Mouse (Mus musculus): Measurements from ENCODE around the gene Rrm2.
"Not testable (repeated sequence)": the region's sequence is repeated elsewhere in the genome, so short reads cannot be mapped to it uniquely, and the experiment has no call there.

Rrm2 gene

DNA sequence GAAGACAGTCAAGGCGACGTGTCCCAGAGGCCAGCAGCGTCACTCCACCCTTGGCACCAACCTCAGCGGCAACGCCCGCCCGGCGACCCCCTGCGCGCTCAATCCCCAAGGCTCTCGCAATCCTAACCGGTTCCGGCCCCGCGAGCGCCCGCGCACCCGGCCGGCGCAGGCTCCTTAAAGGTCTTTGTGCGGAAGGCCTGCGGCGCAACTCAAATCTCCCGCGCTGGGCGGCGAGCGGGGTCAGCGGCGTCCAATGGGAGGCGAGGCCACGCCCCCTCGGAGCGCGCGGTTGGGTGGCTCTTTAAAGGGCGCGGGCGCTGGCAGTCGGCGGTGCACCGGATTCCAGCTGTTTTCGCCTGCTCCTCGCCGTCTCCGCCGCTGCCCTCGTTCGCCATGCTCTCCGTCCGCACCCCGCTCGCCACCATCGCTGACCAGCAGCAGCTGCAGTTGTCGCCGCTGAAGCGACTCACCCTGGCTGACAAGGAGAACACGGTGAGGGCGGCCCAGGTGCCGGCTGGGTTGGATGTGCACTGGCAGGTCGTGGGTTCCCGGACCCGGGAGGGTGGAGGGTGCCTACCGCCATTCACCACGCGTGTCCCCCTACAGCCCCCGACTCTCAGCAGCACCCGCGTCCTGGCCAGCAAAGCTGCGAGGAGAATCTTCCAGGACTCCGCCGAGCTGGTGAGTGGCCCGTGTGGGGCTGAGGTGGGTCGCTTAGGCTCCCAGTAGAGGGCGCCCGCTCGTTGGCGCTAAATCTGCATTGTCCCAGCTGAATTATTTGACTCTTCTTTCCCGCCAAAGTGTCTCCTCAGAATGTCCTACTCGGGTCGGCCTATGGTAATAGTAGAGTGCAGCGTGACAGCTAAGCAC is at the start of gene Rrm2:
Gene Rrm2, plus strand, starts transcription at position 288 of the 870 bp plus-strand sequence.
- peak; percentile 96 for DNase-seq (ENCODE audit: low read depth, low spot score)

DNA sequence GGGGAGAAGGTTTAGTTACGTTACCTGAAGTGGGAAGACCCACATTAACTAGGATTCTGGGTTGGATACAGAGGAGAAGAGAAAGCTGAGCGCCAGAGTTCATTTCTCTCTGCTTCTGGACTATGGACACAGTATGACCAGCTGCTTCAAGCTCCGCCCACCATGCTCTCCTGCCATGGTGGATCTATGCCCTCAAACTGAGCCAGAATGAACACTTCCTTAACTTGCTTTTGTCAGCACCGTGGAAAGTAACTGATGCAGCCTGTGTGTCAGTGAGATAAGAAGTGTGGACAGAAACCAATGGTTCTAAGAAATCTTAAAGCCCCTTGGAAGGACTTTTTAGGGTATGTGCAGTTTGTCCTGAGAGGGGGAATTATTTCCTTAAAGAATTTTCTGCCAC is 49.0 kb upstream of the Rrm2 start:
- no peak for DNase-seq (ENCODE audit: low read depth, low spot score)

DNA sequence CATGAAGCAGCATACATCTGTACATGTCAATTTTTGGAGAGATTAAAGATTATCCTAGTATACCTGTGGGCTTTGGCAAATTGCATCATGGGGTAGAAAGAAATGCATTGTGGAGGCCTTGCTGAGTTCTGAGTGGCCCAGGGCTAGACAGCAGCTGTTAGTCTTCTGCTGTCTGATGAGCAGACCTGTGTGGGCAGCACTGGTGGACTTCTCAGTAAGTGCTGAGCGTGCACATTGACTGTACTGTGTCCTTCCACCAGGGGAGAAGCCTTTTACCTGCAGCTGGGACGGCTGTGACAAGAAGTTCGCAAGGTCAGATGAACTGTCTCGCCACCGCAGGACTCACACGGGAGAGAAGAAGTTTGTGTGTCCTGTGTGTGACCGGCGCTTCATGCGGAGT is 48.1 kb upstream of the Rrm2 start:
- DNase-seq (ENCODE audit: low read depth, low spot score) = no peak

DNA sequence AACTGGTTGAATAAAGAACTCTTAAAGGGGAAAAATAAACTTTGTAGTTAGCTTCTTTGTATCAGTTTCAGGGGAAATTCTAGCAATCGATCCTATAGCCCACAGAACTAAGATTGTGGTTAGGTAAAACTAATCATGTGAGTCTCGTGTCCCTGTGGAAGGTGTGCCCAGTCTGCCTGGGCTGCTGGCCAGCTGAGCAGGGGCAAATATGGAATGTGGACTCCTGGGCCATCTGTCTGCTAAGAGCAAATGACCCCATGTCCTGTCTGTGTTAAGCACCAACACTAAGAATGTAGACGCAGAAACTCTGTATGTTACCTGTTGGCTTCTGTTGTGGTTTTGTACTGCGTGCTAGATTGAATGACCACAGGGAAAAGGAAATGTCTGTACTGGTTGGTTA is 46.9 kb upstream of the Rrm2 start:
- DNase-seq (ENCODE audit: low read depth, low spot score) = no peak

DNA sequence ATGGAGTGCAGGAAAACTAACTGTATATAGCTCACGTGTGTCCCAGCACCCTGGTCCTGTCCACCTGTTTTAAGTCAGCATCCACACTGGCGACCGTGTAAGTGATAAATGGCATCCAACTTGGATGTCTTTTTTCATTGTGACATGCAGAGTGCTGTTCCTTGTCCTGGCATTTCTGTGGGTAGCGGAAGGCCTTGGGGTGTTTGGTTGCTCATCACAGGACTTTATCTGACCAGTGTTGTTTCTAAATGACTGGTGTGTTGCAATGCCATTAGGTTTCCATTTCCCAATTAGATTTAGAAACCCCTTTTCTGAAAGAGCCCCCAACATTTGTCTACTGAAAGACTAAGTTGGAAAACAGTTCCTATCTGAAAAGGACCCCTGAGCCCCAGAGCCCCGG is 45.9 kb upstream of the Rrm2 start:
- DNase-seq (ENCODE audit: low read depth, low spot score) = no peak

DNA sequence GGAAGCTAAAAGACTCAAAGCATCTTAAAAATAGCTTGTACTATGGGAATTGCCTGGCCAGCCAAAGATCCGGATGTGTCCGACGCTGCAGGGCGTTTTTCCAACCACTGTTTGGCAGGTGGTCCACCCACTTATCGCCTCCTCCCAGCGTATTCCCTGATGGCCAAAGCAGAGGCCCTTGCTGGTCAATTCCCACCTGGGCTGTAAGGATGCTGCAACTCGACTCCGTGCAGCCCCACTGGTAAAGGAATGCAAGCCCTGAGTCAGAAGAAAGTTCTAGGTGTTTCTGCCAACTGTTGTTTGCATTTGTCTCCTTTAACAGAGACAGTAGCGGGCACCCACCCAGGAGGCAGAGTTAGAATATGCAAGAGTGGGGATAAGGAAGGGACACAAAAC is 27.9 kb upstream of the Rrm2 start:
- DNase-seq (ENCODE audit: low read depth, low spot score) = no peak

DNA sequence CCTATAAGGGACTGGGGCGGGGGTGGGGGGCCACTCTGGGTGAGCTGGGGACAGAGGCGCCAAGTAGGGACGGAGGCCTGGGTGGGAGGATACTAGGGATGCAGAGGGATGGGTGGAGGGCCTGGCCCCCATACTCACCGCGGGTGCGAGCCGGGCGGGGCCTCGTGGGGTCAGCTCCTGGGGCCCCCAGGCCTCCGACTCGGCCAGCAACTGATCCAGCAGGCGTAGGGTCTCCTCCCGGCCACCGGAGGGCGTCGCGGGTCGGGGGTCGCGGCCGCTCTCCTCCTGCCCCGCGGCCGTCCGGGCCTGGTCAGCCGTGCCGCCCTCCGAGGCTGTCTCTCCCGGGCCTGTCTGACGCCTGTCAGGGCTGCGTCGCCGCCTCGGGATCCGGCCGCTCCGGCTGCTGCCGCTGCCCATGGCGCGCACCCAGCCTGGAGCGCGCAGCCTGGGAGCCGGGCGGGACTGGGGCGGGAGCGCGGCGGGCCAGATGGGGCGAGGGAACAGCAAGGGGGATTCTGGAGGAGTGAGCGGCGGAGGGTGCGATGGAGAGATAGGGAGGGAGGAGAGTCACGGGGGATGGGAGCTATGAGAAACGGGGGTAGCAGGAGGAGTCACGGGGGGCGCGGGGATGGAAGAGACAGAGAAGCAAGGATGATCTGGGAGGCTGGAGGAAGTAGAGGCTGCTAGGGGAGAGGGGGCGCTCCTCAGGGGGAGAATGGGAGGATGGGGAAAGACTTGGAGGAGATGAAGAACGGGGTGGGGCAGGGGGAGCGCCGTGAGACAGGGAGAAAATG is 27.4 kb upstream of the Rrm2 start:
- no peak for DNase-seq (ENCODE audit: low read depth, low spot score)

DNA sequence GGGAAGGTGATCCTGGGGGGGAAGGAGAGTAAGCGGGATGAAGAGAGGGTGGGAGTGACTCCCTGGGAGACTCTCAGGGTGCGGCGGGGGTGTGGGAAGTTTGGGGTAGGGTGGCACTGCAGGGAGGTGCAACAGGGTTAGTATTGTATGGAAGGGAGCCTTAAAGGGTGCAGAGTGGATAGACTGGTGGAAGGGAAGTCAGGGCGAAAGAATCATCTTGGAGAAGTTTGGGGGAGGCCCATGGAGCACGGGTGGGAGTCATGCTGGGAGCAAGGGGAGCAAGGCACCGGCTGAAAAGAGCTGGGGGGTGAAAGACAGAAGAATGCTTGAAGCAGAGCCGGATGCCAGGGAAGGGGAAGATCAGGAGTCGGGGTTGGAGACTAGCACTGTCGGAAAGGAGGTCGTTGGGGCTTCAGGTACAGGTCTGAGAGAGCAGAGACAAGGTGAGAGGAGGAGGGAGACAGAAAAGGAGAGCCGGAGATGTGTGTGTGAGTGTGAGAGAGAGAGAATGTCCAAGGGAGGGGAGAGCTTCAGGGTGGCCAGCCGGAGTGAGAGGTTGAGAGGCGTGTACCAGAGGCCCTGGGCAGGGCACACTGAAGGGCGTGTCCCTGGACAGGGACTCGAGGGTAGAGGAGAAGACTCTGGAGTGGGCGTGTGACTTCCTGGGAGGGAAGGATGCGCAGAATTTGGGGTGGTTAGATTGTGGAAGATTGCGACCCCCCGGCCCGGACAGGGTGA is 26.6 kb upstream of the Rrm2 start, which contains the start of gene Cys1:
Gene Cys1, minus strand, starts transcription at position 528 of the 738 bp plus-strand sequence.
- DNase-seq (ENCODE audit: low read depth, low spot score) = no peak

DNA sequence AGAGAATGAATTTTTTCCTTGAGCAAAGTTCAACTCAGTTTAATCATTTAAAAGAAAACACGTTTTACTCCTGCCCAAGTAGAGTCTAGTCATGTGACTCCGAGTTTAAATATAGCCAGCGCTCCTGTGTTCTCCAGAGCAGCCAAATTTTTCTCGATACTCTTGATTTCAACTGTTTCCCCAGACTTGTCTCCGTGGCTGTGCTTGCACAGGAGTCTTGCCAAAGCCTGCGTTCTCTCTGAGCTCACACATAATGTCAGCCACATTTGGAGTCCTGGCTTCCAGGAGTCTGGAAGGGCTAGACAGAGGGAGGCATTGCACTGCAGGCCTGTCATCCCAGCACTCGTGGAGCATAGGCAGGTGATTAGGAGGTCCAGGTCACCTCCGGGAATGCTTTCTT is 25.5 kb upstream of the Rrm2 start:
- DNase-seq (ENCODE audit: low read depth, low spot score) = no peak

DNA sequence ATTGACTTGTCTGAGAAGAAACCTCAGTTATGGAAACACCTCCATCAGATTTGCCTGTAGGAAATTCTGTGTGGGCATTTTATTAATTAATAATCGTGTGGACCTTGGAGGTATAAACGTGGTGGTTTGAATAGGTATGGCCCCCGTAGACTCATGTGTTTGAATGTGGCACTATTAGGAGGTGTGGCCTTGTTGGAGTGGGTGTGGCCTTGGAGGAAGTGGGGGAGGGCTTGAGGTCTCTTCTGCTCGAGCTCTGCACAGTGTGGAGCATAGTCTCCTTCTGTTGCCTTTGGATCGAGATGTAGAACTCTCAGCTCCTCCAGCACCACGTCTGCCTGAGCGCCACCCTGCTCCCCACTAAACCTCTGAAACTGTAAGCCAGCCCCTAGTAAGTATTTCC is 24.6 kb upstream of the Rrm2 start:
- no peak for DNase-seq (ENCODE audit: low read depth, low spot score)

DNA sequence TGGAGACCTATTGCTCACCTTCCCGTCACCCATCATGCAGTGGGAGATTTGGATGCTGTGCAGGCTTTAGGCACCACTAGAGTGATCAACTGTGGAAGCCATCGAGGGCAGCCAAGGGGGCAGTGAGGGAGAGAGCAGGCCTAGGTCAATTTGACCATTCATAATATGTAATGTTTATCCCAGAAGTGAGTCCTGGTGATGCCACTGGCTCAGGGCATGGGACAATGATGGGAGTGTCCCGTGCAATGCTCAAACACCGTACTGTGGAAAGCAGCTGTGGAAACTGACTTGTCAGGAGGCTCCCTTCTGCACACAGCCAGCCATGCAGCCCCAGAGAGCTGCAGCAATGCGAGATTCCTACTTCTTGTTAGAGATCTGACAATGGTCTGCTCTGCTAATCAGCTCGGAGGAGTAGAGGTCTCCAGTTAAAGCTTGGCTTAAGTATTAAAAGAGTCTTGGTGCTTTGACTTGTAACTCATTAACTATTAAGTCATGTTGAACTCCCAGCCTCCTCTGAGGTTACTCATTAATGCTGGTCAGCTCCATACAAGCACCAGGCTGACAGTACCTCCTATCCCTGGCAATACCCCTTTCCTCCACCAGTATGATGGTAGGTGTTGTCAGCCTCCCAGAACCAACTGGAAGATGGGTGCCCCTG is 21.9 kb upstream of the Rrm2 start:
- DNase-seq (ENCODE audit: low read depth, low spot score) = no peak

DNA sequence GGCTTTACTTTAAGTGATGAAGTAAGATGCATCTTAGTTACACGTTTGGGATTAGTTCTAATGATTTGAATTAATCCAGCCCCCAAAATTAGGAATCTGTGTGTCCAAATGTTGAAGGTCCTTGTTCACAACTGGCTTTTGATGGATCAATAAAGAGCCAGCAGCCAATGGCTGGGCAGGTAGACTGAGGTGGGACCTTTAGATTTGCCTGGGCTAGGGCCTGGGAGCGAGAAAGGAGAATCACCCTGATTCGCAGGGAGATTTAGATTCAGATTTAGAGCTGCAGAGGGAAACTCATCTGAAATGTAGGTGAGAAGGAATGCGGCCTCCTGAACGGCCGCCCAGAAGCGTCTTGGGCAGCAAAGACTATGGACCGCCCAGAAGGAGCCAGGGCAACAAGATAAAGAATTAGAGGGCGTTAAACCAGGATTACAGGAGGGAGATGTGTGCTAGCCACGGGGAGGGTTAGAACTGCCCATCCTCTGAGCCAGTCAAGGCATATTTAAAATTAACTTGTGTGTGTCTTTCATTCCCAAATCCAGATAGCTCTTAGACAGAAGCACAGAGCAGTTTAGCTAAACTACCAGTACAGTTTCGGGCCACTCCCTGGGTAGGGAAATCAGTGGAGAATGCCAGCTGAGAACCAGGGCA is 21.2 kb upstream of the Rrm2 start:
- DNase-seq (ENCODE audit: low read depth, low spot score) = no peak

DNA sequence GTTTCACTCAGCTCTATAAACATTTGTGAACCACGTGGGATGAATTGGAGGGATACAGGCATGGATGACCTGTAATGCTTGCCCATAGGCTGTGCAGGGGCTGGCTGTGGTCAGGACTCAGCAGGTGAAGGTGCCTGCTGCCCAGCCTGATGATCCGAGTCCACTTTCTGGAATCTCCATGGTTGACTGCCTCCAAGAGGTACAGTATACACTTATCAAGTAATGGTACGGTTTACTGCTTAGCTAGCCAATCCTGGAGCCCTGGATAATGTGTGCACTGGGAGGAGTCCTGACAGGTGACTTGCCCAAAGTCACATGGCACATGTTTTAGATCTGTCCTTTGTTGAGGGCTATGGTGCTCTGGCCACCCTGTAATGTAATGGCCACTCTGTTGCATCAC is 17.7 kb upstream of the Rrm2 start:
- DNase-seq (ENCODE audit: low read depth, low spot score) = no peak

DNA sequence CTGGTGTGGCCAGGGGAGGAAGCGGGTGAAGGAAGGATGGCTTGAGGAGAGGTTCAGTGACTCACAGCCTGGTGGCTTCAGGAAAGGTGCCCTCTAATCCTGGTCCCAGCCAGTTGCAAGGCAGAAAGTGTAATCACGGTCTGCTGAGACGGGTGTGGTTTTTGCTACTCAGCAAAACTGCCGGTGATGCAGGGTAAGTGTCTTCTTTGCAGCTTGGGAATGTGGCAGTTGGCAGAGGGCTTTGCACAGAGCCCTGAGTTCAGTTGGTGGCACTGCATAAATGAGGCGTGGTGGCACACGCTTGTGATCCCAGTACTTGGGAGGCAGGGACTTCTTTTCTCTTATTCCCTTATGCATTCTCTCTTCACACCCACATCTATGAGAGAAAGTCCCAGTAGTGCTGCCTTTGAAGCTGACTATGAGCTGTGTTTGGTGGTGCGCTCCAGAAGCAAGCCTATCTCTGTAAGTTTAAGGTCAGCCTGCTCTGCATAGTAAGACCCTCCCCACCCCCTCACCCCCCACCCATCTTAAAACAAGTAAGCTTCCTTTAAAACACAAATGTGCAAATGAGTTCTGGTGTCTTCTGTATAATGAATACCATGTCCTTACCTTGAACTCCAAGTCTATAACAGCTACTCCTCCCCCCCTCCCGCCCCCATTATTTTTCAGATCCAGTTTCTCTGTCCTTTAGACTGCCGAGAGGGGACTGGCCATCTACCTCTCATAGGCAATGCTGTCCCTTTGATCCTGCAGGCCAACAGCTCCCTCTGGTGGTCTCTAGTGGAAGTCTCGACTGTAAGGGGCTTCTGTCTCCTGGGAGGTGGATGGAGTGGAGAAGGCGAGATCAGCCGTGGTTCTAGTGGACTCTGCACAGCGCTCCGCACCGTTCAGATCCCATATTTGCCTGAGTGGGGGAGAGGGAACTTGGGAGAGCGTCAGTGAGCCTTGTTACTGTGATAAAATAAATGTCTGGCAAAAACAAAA is 11.2 kb upstream of the Rrm2 start:
- DNase-seq (ENCODE audit: low read depth, low spot score) = peak; percentile 86

DNA sequence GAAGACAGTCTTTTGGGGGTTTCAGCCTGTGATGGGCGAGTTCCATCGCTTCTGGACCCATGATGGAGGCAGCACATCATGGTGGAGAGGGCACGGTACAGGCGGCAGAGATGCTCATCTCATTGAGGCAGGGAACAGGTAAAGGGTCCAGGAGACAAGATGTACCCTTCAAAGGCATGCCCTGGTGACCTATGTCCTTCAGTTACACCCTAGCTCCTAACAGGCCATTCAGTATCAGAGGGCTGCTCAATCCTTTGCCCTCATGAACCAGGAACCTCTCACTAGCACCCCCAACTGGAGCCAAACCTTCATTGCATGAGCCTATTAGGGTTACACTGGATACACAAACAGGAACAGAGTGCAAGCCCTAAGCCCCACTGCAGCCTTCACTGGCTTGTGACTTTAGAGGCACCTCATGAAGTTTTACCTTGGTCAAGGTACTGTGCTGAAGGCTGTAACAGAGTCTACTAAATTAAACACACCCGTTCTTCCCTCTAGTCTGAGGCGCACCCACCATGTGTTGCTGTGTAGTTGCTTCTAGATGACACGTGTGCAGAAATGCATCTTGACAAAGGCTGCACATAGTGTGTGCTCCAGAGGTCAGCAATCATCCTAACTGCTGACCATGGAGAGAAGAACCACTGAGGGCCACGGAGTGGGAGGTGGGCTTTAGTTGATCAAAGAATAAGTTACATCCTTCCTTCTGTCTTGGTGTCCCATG is 10.4 kb upstream of the Rrm2 start:
- no peak for DNase-seq (ENCODE audit: low read depth, low spot score)

DNA sequence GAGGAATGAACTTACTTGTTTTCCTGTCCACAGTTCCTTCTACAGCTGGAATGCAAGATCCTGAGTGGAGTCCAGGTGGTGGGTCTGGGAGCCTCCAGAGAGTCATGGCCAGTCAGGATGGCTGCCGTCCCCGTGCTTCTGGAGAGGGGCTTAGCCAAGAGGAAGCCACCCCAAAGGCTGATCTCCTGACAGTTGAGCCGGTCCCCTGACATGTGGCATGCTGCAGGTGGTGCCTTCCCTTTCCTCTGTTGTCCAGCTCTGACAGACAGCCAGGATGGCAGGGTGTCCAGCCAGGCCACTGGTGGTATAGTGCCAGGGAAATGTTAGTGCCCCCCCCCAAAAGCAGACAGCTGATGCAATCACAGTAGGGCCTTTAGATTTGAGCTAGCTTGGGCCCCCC is 9.5 kb upstream of the Rrm2 start:
- no peak for DNase-seq (ENCODE audit: low read depth, low spot score)

DNA sequence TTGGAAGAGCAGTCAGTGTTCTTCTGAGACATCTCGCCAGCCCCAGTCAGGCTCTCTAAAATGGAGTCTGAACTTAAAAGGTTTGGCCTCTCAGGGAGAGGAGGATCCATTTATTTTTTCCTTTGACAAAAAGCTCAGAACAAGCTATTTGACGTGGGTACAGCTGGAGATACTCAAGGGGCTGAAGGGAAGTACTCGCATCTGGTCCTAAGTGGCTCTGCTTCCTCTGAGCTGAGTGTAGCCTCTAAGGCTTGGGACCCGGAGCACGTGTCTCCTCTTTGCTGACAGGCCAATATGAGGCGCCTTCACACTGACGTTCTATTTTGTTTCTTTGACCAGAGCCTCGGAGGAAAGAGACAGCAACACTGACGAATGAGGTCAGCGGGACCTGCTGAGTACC is 8.5 kb upstream of the Rrm2 start:
- no peak for DNase-seq (ENCODE audit: low read depth, low spot score)

DNA sequence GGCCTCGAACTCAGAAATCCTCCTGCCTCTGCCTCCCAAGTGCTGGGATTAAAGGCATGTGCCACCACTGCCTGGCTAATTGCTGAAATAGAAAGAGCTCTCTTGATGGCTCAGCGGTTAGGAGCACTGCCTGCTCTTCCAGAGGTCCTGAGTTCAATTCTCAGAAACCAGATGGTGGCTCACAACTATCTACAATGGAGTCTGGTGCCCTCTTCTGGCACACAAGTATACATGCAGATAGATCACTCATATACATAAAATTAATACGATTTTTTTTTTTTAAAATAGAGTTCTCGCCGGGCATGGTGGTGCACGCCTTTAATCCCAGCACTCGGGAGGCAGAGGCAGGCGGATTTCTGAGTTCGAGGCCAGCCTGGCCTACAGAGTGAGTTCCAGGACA is 6.4 kb upstream of the Rrm2 start:
- not testable (repeated sequence) for DNase-seq (ENCODE audit: low read depth, low spot score)

DNA sequence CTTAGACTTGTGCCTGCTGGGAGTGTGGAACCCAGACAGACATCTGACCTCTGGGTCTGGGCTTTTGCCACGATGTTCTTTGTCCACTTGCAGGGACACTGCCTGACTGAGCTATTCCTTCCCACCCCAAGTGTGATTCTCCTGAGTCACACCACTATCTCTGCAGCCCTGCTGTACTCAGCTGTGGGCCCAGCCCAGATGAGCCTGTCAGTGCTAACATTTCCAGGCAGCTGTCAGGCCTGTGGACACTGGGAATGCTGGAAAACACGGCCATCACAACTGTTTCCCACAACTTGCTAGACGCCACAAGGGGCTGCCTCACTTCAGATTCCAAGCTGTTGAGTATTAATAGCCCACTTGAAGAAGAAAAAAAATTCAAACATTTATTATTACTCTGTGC is 5.0 kb upstream of the Rrm2 start:
- DNase-seq (ENCODE audit: low read depth, low spot score) = no peak

All from forelimb bud, embryonic 11.5 days (tissue).